Mouse (Mus musculus): ENCODE results near the gene Celf6. TPM values are rescaled to one million over a fixed set of nuclear protein-coding genes. Genes with fewer than 3 reads are reported as not detected.
A peak's percentile ranks its signal among the peaks of the same experiment; 100 is the strongest.

Gene Celf6
- polyA plus RNA-seq (2015; fragmentation: Nextera tagmentation; extraction: Ambion mirVana), result 0.03 TPM in 1 of 2 replicates, not detected in the other

GRCm38 (mm10) chr9:59577844-59578504 lies at the start of gene Celf6:
TSS of gene Celf6 (plus strand) at chr9:59577917.
- H3K9ac ChIP-seq, result no peak within 1 kb of the TSS
- ATAC-seq (ENCODE audit: insufficient read depth), result peak; percentile 92
- no peaks in the 10 kb centered on the region for H3K9me3 ChIP-seq (replicated peaks)
- peak within 1 kb of the TSS; percentile 59 for H3K4me3 ChIP-seq (replicated peaks)
- H3K4me1 ChIP-seq (replicated peaks), result peaks cover 17% of the 10 kb centered on the region
- no peaks in the 10 kb centered on the region for H3K36me3 ChIP-seq (replicated peaks)
- peak within 1 kb of the TSS; percentile 91 for H3K4me2 ChIP-seq
- under 1% methylated on average over 61 of the region's 61 CpGs for WGBS (ENCODE audit: insufficient replicate concordance)
- no peak within 1 kb of the TSS for H3K27ac ChIP-seq (replicated peaks)
- H3K27me3 ChIP-seq, result peaks cover 84% of the 10 kb centered on the region

- Histone ChIP-seq H3K9me3 (replicated peaks) (no peaks in the 10 kb centered on the region), H3K4me1 (replicated peaks) (no peaks in the 10 kb centered on the region), H3K4me3 (replicated peaks) (no peak overlapping the region), H3K27ac (replicated peaks) (no peak overlapping the region), H3K36me3 (replicated peaks) (no peaks in the 10 kb centered on the region), H3K9ac (no peak overlapping the region), H3K27me3 (no peaks in the 10 kb centered on the region), H3K4me2 (no peak overlapping the region)
- 56% methylated on average over 2 of the region's 2 CpGs for WGBS (ENCODE audit: insufficient replicate concordance)
- no peak for ATAC-seq (ENCODE audit: insufficient read depth)
These were observed 49.4 kb upstream of the Celf6 start for GRCm38 (mm10) chr9:59528274-59528673.

- Histone ChIP-seq H3K4me2 (no peak overlapping the region), H3K4me1 (replicated peaks) (no peaks in the 10 kb centered on the region), H3K4me3 (replicated peaks) (no peak overlapping the region), H3K36me3 (replicated peaks) (no peaks in the 10 kb centered on the region), H3K9me3 (replicated peaks) (no peaks in the 10 kb centered on the region), H3K27me3 (no peaks in the 10 kb centered on the region), H3K9ac (no peak overlapping the region), H3K27ac (replicated peaks) (no peak overlapping the region)
- 46% methylated on average over 5 of the region's 5 CpGs for WGBS (ENCODE audit: insufficient replicate concordance)
- no peak for ATAC-seq (ENCODE audit: insufficient read depth)
These were observed 46.1 kb upstream of the Celf6 start for GRCm38 (mm10) chr9:59531645-59532044.

GRCm38 (mm10) chr9:59533422-59533821 lies 44.3 kb upstream of the Celf6 start:
- Histone ChIP-seq H3K27me3 (no peaks in the 10 kb centered on the region), H3K9me3 (replicated peaks) (no peaks in the 10 kb centered on the region), H3K27ac (replicated peaks) (no peak overlapping the region), H3K36me3 (replicated peaks) (no peaks in the 10 kb centered on the region), H3K4me3 (replicated peaks) (no peak overlapping the region), H3K9ac (no peak overlapping the region), H3K4me2 (no peak overlapping the region), H3K4me1 (replicated peaks) (0 out of 2 replicates have a peak, but pooled peaks cover 2% of the 10 kb centered on the region)
- WGBS (ENCODE audit: insufficient replicate concordance), result 27% methylated on average over 2 of the region's 2 CpGs
- ATAC-seq (ENCODE audit: insufficient read depth), result no peak

- H3K4me2 ChIP-seq, result no peak overlapping the region
- no peak overlapping the region for H3K4me3 ChIP-seq (replicated peaks)
- H3K9me3 ChIP-seq (replicated peaks), result no peaks in the 10 kb centered on the region
- WGBS (ENCODE audit: insufficient replicate concordance), result 54% methylated on average over 4 of the region's 4 CpGs
- H3K27ac ChIP-seq (replicated peaks), result no peak overlapping the region
- ATAC-seq (ENCODE audit: insufficient read depth), result no peak
- 0 out of 2 replicates have a peak, but pooled peaks cover 3% of the 10 kb centered on the region for H3K4me1 ChIP-seq (replicated peaks)
- no peak overlapping the region for H3K9ac ChIP-seq
- H3K36me3 ChIP-seq (replicated peaks), result no peaks in the 10 kb centered on the region
- peaks cover under 1% of the 10 kb centered on the region; the same call in 1 of the 2 replicates for H3K27me3 ChIP-seq
These were observed 43.8 kb upstream of the Celf6 start for GRCm38 (mm10) chr9:59533889-59534288.

GRCm38 (mm10) chr9:59537651-59538050 lies 40.1 kb upstream of the Celf6 start:
- 50% methylated on average over 3 of the region's 3 CpGs for WGBS (ENCODE audit: insufficient replicate concordance)
- ATAC-seq (ENCODE audit: insufficient read depth), result 0 out of 2 replicates have a peak, but pooled peaks have one; percentile 26

GRCm38 (mm10) chr9:59539441-59540137 lies 38.1 kb upstream of the Celf6 start, which contains the start of the genes Hexa and Tmem202:
TSS of gene Hexa (plus strand) at chr9:59539540.
TSS of gene Tmem202 (minus strand) at chr9:59539847.
- under 1% methylated on average over 55 of the region's 55 CpGs for WGBS (ENCODE audit: insufficient replicate concordance)
- peak; percentile 58 for ATAC-seq (ENCODE audit: insufficient read depth)
- Histone ChIP-seq H3K9me3 (replicated peaks) (no peaks in the 10 kb centered on the region), H3K27ac (replicated peaks) (peak within 1 kb of the TSS; percentile 43), H3K27me3 (peaks cover 12% of the 10 kb centered on the region; the same call in 1 of the 2 replicates), H3K9ac (peak within 1 kb of the TSS; percentile 58), H3K4me1 (replicated peaks) (peaks cover 21% of the 10 kb centered on the region), H3K4me2 (peak within 1 kb of the TSS; percentile 92), H3K36me3 (replicated peaks) (no peaks in the 10 kb centered on the region), H3K4me3 (replicated peaks) (peak within 1 kb of the TSS; percentile 65)

More at GRCm38 (mm10) chr9:59537651-59538050, 40.1 kb upstream of the Celf6 start:
- peaks cover 21% of the 10 kb centered on the region for H3K4me1 ChIP-seq (replicated peaks)
- H3K9ac ChIP-seq, result no peak overlapping the region
- no peak overlapping the region for H3K27ac ChIP-seq (replicated peaks)
- no peaks in the 10 kb centered on the region for H3K9me3 ChIP-seq (replicated peaks)
- peaks cover 12% of the 10 kb centered on the region; the same call in 1 of the 2 replicates for H3K27me3 ChIP-seq
- no peak overlapping the region for H3K4me2 ChIP-seq
- no peak overlapping the region for H3K4me3 ChIP-seq (replicated peaks)
- H3K36me3 ChIP-seq (replicated peaks), result no peaks in the 10 kb centered on the region

- 43% methylated on average over 6 of the region's 6 CpGs for whole genome bisulfite sequencing (ENCODE audit: insufficient replicate concordance)
- no peak overlapping the region for H3K9ac ChIP-seq
- H3K36me3 ChIP-seq (replicated peaks), result no peaks in the 10 kb centered on the region
- no peak for ATAC-seq (ENCODE audit: insufficient read depth)
- peaks cover 26% of the 10 kb centered on the region for H3K4me1 ChIP-seq (replicated peaks)
- no peak overlapping the region for H3K27ac ChIP-seq (replicated peaks)
- peaks cover 12% of the 10 kb centered on the region; the same call in 1 of the 2 replicates for H3K27me3 ChIP-seq
- peak overlapping the region; percentile 21 for H3K4me2 ChIP-seq
- H3K4me3 ChIP-seq (replicated peaks), result 0 out of 2 replicates have a peak overlapping the region, but pooled peaks have one; percentile 21
- H3K9me3 ChIP-seq (replicated peaks), result no peaks in the 10 kb centered on the region
These were observed 36.1 kb upstream of the Celf6 start for GRCm38 (mm10) chr9:59541617-59542016.

- peaks cover 31% of the 10 kb centered on the region for H3K4me1 ChIP-seq (replicated peaks)
- peaks cover 12% of the 10 kb centered on the region; the same call in 1 of the 2 replicates for H3K27me3 ChIP-seq
- H3K36me3 ChIP-seq (replicated peaks), result no peaks in the 10 kb centered on the region
- no peak overlapping the region for H3K9ac ChIP-seq
- no peak overlapping the region for H3K4me3 ChIP-seq (replicated peaks)
- H3K27ac ChIP-seq (replicated peaks), result no peak overlapping the region
- peak overlapping the region; percentile 4; the same call in 1 of the 2 replicates for H3K4me2 ChIP-seq
- no peaks in the 10 kb centered on the region for H3K9me3 ChIP-seq (replicated peaks)
- no peak for ATAC-seq (ENCODE audit: insufficient read depth)
These were observed 34.9 kb upstream of the Celf6 start for GRCm38 (mm10) chr9:59542766-59543324.

- no peak overlapping the region for H3K4me2 ChIP-seq
- ATAC-seq (ENCODE audit: insufficient read depth), result no peak
- WGBS (ENCODE audit: insufficient replicate concordance), result 25% methylated on average over 5 of the region's 5 CpGs
- H3K4me3 ChIP-seq (replicated peaks), result no peak overlapping the region
- H3K27me3 ChIP-seq, result 0 out of 2 replicates have a peak, but pooled peaks cover 2% of the 10 kb centered on the region
- no peak overlapping the region for H3K9ac ChIP-seq
- no peaks in the 10 kb centered on the region for H3K9me3 ChIP-seq (replicated peaks)
- peaks cover 20% of the 10 kb centered on the region for H3K4me1 ChIP-seq (replicated peaks)
- no peak overlapping the region; the same call in 1 of the 2 replicates for H3K27ac ChIP-seq (replicated peaks)
- no peaks in the 10 kb centered on the region for H3K36me3 ChIP-seq (replicated peaks)
These were observed 33.0 kb upstream of the Celf6 start for GRCm38 (mm10) chr9:59544739-59545138.

- Histone ChIP-seq H3K27ac (replicated peaks) (no peak overlapping the region), H3K4me1 (replicated peaks) (peaks cover 23% of the 10 kb centered on the region), H3K4me2 (no peak overlapping the region), H3K4me3 (replicated peaks) (no peak overlapping the region), H3K36me3 (replicated peaks) (no peaks in the 10 kb centered on the region), H3K27me3 (no peaks in the 10 kb centered on the region), H3K9ac (no peak overlapping the region), H3K9me3 (replicated peaks) (no peaks in the 10 kb centered on the region)
- 74% methylated on average over 1 of the region's 1 CpGs for WGBS (ENCODE audit: insufficient replicate concordance)
- no peak for ATAC-seq (ENCODE audit: insufficient read depth)
These were observed 29.8 kb upstream of the Celf6 start for GRCm38 (mm10) chr9:59547869-59548268.
